Mouse (Mus musculus) C2C12 (cell line): Measurements from ENCODE around the gene Dgcr2.

Source experiments
- CEBPB ChIP-seq: IDR thresholded peaks from one replicate; pipeline ENCODE4 v1.6.1; 2011; ENCODE audit warnings: low read depth, mild to moderate bottlenecking, control low read depth, moderate library complexity
- CTCF ChIP-seq: IDR thresholded peaks from one replicate; pipeline ENCODE4 v1.5.1; 2011; ENCODE audit not compliant: control insufficient read depth, insufficient read depth, insufficient read length
- MAX ChIP-seq: IDR thresholded peaks from one replicate; pipeline ENCODE4 v1.6.1; 2011; ENCODE audit warnings: mild to moderate bottlenecking, control low read depth
- MYOD1 ChIP-seq: IDR thresholded peaks from one replicate; pipeline ENCODE4 v1.6.1; 2011; ENCODE audit warnings: low read depth; ENCODE audit not compliant: control insufficient read depth, insufficient read length
- MYOG ChIP-seq: IDR thresholded peaks from one replicate; pipeline ENCODE4 v1.6.1; 2011; ENCODE audit not compliant: control insufficient read depth, insufficient read length; ENCODE audit errors: extremely low read depth
- USF1 ChIP-seq: IDR thresholded peaks from one replicate; pipeline ENCODE4 v1.6.1; 2011; ENCODE audit warnings: low read depth, mild to moderate bottlenecking, control low read depth, moderate library complexity

DNA sequence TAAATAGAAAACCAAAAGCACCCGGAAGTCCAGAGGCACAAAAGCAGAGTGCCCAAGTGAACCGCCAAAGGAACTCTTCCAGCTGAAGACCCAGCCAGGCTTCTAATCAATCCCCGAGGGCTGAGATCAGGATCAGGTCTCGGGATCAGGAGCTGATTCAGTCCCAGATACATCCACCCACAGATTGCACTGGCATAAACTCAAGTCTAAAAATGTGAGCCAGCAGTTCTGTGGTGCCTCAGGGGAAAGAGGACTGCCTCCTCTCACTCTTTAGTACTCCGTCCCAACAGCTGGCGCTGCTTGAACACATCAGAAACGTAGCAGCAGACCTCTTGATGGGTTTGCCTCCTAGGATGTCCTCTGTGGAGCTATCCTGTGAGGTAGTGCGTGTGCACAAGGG lies 81.8 kb downstream of the Dgcr2 start:
- no peak for TF ChIP-seq USF1
- TF ChIP-seq CTCF: no peak
- no peak for TF ChIP-seq MYOG
- TF ChIP-seq MAX: no peak
- no peak for TF ChIP-seq MYOD1
- TF ChIP-seq CEBPB: no peak
